Mouse (Mus musculus) urinary bladder, postnatal 4 days (tissue): ENCODE measurements around the gene Hipk4.

ENCODE experiments used
- DNase-seq, 2 experiments: peaks; one replicate each; pipeline ENCODE4 v3.0.0; 2021 to 2022; ENCODE audit warnings: low spot score in 2 of 2

Hipk4 gene

GRCm38 (mm10) chr7:27522967-27523366, at the start of gene Hipk4:
TSS of gene Hipk4 (plus strand) at chr7:27523267.
- DNase-seq: no peak

GRCm38 (mm10) chr7:27473835-27474489, 49.1 kb upstream of the Hipk4 start:
- no peak for DNase-seq

GRCm38 (mm10) chr7:27474490-27474954, 48.5 kb upstream of the Hipk4 start:
- DNase-seq: peak; percentile 98 to 99

- no peak for DNase-seq
Observed at GRCm38 (mm10) chr7:27475596-27475995, 47.5 kb upstream of the Hipk4 start.

- DNase-seq: no peak
Observed at GRCm38 (mm10) chr7:27476098-27476635, 46.9 kb upstream of the Hipk4 start.

GRCm38 (mm10) chr7:27478561-27478960, 44.5 kb upstream of the Hipk4 start:
- no peak for DNase-seq

- no peak for DNase-seq
Observed at GRCm38 (mm10) chr7:27479750-27480149, 43.3 kb upstream of the Hipk4 start.

- DNase-seq: no peak
Observed at GRCm38 (mm10) chr7:27480506-27480905, 42.6 kb upstream of the Hipk4 start.

GRCm38 (mm10) chr7:27480927-27481626, 42.0 kb upstream of the Hipk4 start:
- no peak for DNase-seq

- peak; percentile 90 to 93 for DNase-seq
Observed at GRCm38 (mm10) chr7:27481627-27481969, 41.5 kb upstream of the Hipk4 start.

GRCm38 (mm10) chr7:27483860-27484259, 39.2 kb upstream of the Hipk4 start:
- no peak for DNase-seq

GRCm38 (mm10) chr7:27486102-27486769, 36.8 kb upstream of the Hipk4 start:
- no peak for DNase-seq

- peak; percentile 99 to 100 for DNase-seq
Observed at GRCm38 (mm10) chr7:27486770-27487697, 36.0 kb upstream of the Hipk4 start, which contains the start of gene Sertad1. TSS of gene Sertad1 (plus strand) at chr7:27486910.

GRCm38 (mm10) chr7:27487740-27488268, 35.3 kb upstream of the Hipk4 start:
- peak in 1 of 2 experiments; percentile 78 for DNase-seq

- DNase-seq: no peak
Observed at GRCm38 (mm10) chr7:27489270-27489869, 33.7 kb upstream of the Hipk4 start.

GRCm38 (mm10) chr7:27490227-27490542, 32.9 kb upstream of the Hipk4 start:
- DNase-seq: no peak

- peak; percentile 94 to 95 for DNase-seq
Observed at GRCm38 (mm10) chr7:27490543-27491329, 32.3 kb upstream of the Hipk4 start.

GRCm38 (mm10) chr7:27491856-27492255, 31.2 kb upstream of the Hipk4 start:
- no peak for DNase-seq

GRCm38 (mm10) chr7:27493022-27493421, 30.0 kb upstream of the Hipk4 start:
- DNase-seq: no peak

- no peak for DNase-seq
Observed at GRCm38 (mm10) chr7:27493450-27493849, 29.6 kb upstream of the Hipk4 start.
